Mouse (Mus musculus) splenic B cell, adult 2 months (primary cell): ENCODE measurements around the gene Rhox7b.
"Not testable (repeated sequence)": the region's sequence is repeated elsewhere in the genome, so short reads cannot be mapped to it uniquely, and the experiment has no call there.

ENCODE experiments used
- DNase-seq: peaks from one replicate; pipeline ENCODE4 v3.0.0-alpha.2; 2011; ENCODE audit warnings: low read depth, low spot score
- H3K27me3 ChIP-seq: 2 replicates; pipeline ENCODE4 v1.6.1; 2012; ENCODE audit warnings: mild to moderate bottlenecking, low read length, moderate library complexity, mixed read lengths; ENCODE audit not compliant: control insufficient read depth, poor library complexity, insufficient read depth, severe bottlenecking
- H3K36me3 ChIP-seq: 2 replicates; pipeline ENCODE4 v1.6.1; 2012; ENCODE audit warnings: mild to moderate bottlenecking, low read length, moderate library complexity, mixed read lengths; ENCODE audit not compliant: control insufficient read depth, poor library complexity, insufficient read depth, severe bottlenecking

The Rhox7b gene

GRCm38 (mm10) chrX:37897132-37897531 lies at the start of gene Rhox7b:
Gene Rhox7b (minus strand): TSS chrX:37897232.
- not testable (repeated sequence) for H3K36me3 ChIP-seq, DNase-seq, H3K27me3 ChIP-seq

- no peaks in the 10 kb centered on the region for H3K27me3 ChIP-seq
- no peaks in the 10 kb centered on the region for H3K36me3 ChIP-seq
- no peak for DNase-seq
These were observed 19.3 kb upstream of the Rhox7b start for GRCm38 (mm10) chrX:37916311-37916710.

- Histone ChIP-seq H3K27me3 (no peaks in the 10 kb centered on the region), H3K36me3 (no peaks in the 10 kb centered on the region)
- DNase-seq = no peak
These were observed 11.5 kb upstream of the Rhox7b start for GRCm38 (mm10) chrX:37908581-37908980.

GRCm38 (mm10) chrX:37903727-37904126 lies 6.7 kb upstream of the Rhox7b start:
- DNase-seq = no peak

GRCm38 (mm10) chrX:37901670-37902069 lies 4.6 kb upstream of the Rhox7b start, which contains the start of gene Rhox9:
Gene Rhox9 (minus strand): TSS chrX:37901770.
- H3K27me3 ChIP-seq, DNase-seq: not testable (repeated sequence)

More at GRCm38 (mm10) chrX:37903727-37904126, 6.7 kb upstream of the Rhox7b start:
- Histone ChIP-seq H3K27me3 (no peaks in the 10 kb centered on the region), H3K36me3 (no peaks in the 10 kb centered on the region)

GRCm38 (mm10) chrX:37878844-37879243 lies 18.2 kb downstream of the Rhox7b start, which contains the start of gene Rhox8:
Gene Rhox8 (minus strand): TSS chrX:37878944.
- Histone ChIP-seq H3K36me3 (no peaks in the 10 kb centered on the region), H3K27me3 (no peaks in the 10 kb centered on the region)
- no peak for DNase-seq

More at GRCm38 (mm10) chrX:37901670-37902069, 4.6 kb upstream of the Rhox7b start, which contains the start of gene Rhox9:
- not testable (repeated sequence) for H3K36me3 ChIP-seq

- DNase-seq = no peak
- Histone ChIP-seq H3K27me3 (no peaks in the 10 kb centered on the region), H3K36me3 (no peaks in the 10 kb centered on the region)
These were observed 25.4 kb downstream of the Rhox7b start for GRCm38 (mm10) chrX:37871641-37872040.
